Mouse (Mus musculus) spleen, adult 2 months (tissue): ENCODE data around the gene Slc35e3.

Experiments used
- CTCF ChIP-seq: fragments of 200-500 bp; IDR thresholded peaks from 2 replicates; pipeline ENCODE4 v1.5.1; 2011; ENCODE audit warnings: mild to moderate bottlenecking, inconsistent platforms; ENCODE audit not compliant: insufficient read depth, insufficient read length, insufficient replicate concordance; ENCODE audit errors: extremely low read depth
- POLR2A ChIP-seq: fragments of 200-500 bp; IDR thresholded peaks from 2 replicates; pipeline ENCODE4 v1.6.1; 2011; ENCODE audit warnings: low read depth, low read length, inconsistent platforms

- TF ChIP-seq CTCF (no peak), POLR2A (no peak)
These were observed 41.2 kb downstream of the Slc35e3 start for GRCm38 (mm10) chr10:117704964-117705335.
